Mouse (Mus musculus) embryonic facial prominence, embryonic 14.5 days (tissue): ENCODE results near the gene Supt16. TPM values are rescaled to one million over a fixed set of nuclear protein-coding genes. Genes with fewer than 3 reads are reported as not detected.

ENCODE experiments used
- ATAC-seq: fragments of 200-750 bp; cut with Nextera tagmentation; 2 replicates; pipeline ENCODE4 v1.8.0; 2017; ENCODE audit warnings: low read depth, moderate number of reproducible peaks, moderate TSS enrichment
- DNase-seq: peaks from one replicate; pipeline ENCODE4 v3.0.0-alpha.2; 2015; ENCODE audit warnings: low spot score
- H3K27ac ChIP-seq: fragments of 300-500 bp; sonication (generic); replicated peaks from 2 replicates; pipeline ENCODE4 v1.5.1; 2014; ENCODE audit warnings: low read depth, mild to moderate bottlenecking, low read length, moderate library complexity
- H3K27me3 ChIP-seq: fragments of 300-500 bp; sonication (generic); replicated peaks from 2 replicates; pipeline ENCODE4 v1.6.1; 2014; ENCODE audit warnings: low read length; ENCODE audit not compliant: control insufficient read depth, insufficient read depth
- H3K36me3 ChIP-seq: fragments of 300-500 bp; sonication (generic); 2 replicates; pipeline ENCODE4 v1.6.1; 2014; ENCODE audit warnings: low read length, mixed read lengths; ENCODE audit not compliant: control insufficient read depth, insufficient read depth
- H3K4me1 ChIP-seq: fragments of 300-500 bp; sonication (generic); 2 replicates; pipeline ENCODE4 v1.6.1; 2014; ENCODE audit warnings: antibody characterized with exemption, low read length; ENCODE audit not compliant: control insufficient read depth, insufficient read depth
- H3K4me2 ChIP-seq: fragments of 300-500 bp; sonication (generic); 2 replicates; pipeline ENCODE4 v1.6.1; 2014; ENCODE audit warnings: low read depth, mild to moderate bottlenecking, low read length, moderate library complexity, mixed read lengths
- H3K4me3 ChIP-seq: fragments of 300-500 bp; sonication (generic); 2 replicates; pipeline ENCODE4 v1.5.1; 2014; ENCODE audit warnings: low read depth, mild to moderate bottlenecking, low read length
- H3K9ac ChIP-seq: fragments of 300-500 bp; sonication (generic); 2 replicates; pipeline ENCODE4 v1.6.1; 2014; ENCODE audit warnings: low read depth, mild to moderate bottlenecking, low read length, moderate library complexity, mixed read lengths
- H3K9me3 ChIP-seq: fragments of 300-500 bp; sonication (generic); 2 replicates; pipeline ENCODE4 v1.6.1; 2016; ENCODE audit warnings: low read length; ENCODE audit not compliant: control insufficient read depth
- WGBS: fragments of 180-500 bp; shearing (Covaris S2); extraction: QIAGEN DNeasy Blood & Tissue Kit; methylation state at CpG from one replicate; pipeline ENCODE4 v1.1.7; 2014; 5-methylcytosine and 5-hydroxymethylcytosine counted together
- polyA plus RNA-seq: library from polyadenylated mRNA; unstranded; fragments of >200 nt; fragmentation: Nextera tagmentation; extraction: Ambion mirVana; gene quantifications from 2 replicates; pipeline ENCODE4 v1.2.1, GENCODE M21; 2014

Supt16 gene
- polyA plus RNA-seq: 48.7 and 60.0 TPM in 2 replicates

DNA sequence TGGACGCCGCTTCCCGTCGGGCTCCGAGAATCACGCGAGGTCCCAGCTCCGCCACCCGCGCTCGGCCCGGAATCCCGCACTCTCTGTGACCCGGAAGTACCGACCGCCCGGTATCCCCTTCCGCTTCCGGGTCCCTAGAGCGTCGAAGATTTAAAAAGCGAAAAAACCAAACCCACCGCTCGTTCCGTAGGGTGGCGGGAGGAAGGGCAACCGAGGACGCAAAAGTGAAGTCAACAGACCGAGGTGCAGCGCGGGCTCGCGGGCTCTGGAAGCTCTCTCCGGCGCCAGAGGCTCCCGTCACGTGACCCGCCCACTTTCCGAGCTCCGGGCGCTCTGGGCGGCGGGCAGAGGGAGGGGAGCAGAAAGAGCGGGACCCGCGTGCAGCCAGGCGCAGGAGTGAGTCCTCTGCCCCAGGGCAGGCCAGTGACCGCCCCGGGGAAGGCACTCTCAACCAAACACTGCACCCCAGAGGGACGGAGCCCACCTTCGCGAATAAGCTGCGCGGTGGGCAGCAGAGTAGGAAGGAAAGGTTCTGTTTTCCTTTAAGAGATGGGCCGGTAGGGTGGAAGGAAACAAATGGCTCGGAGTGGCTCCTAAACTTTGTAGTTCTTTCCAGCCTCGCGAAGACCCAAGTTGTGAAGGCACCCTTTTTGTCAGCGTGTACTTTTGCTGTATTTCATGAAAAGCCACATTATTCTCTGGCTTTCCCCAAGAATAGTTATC, at the start of gene Supt16:
TSS of gene Supt16 (minus strand) at position 261 of the 723 bp plus-strand sequence.
- Histone ChIP-seq H3K4me3 (peak within 1 kb of the TSS; percentile 99), H3K4me1 (0 out of 2 replicates have a peak, but pooled peaks cover 5% of the 10 kb centered on the region), H3K9ac (peak within 1 kb of the TSS; percentile 98), H3K27ac (peak within 1 kb of the TSS; percentile 99), H3K27me3 (no peaks in the 10 kb centered on the region), H3K36me3 (peaks cover 51% of the 10 kb centered on the region), H3K9me3 (no peaks in the 10 kb centered on the region), H3K4me2 (peak within 1 kb of the TSS; percentile 80)
- ATAC-seq (peak; percentile 97), DNase-seq (peak; percentile 91)
- under 1% methylated on average over 54 of the region's 59 CpGs for WGBS

DNA sequence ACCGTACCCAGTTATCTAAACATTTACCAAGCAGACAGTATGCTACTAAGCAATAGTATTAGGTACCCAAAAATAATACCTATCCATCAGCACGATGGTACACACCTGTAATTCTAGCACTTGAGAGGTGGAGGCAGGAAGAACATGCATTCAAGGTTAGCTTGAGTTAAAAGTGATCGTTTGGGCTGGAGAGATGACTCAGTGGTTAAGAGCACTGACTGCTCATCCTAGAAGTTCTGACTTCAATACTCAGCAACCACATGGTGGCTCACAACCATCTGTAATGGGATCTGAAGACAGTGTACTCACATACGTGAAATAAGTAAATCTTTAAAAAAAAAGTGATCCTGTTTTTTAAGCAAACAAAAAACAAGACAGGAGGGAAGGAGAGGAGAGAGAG, 48.9 kb upstream of the Supt16 start:
- peaks cover 3% of the 10 kb centered on the region; the same call in 1 of the 2 replicates for H3K4me1 ChIP-seq
- no peak overlapping the region for H3K4me2 ChIP-seq
- H3K9me3 ChIP-seq: no peaks in the 10 kb centered on the region
- H3K9ac ChIP-seq: no peak overlapping the region
- H3K27ac ChIP-seq: no peak overlapping the region
- no peak for DNase-seq
- H3K36me3 ChIP-seq: 0 out of 2 replicates have a peak, but pooled peaks cover 4% of the 10 kb centered on the region
- ATAC-seq: no peak
- H3K27me3 ChIP-seq: no peaks in the 10 kb centered on the region
- WGBS: 77% methylated on average over 4 of the region's 4 CpGs
- H3K4me3 ChIP-seq: no peak overlapping the region

DNA sequence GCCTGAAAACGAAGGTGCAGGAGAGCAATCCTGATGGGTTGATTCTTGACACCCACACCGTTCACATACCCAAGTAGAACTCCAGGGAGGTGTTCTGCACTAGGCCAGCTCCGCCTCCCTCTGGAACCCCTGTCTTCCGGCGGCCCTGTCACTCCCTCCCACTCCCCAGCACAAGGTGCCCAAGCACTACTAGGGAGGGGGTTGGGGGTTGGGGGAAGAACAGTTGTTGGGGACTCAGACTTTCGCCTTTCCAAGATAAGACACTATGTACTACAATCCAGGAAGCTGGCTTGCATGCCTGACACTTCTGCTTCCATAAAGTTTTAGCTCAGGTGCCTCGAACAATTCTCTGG, 47.5 kb upstream of the Supt16 start:
- ATAC-seq (peak; percentile 77), DNase-seq (no peak)
- Histone ChIP-seq H3K4me2 (peak overlapping the region; percentile 87), H3K9me3 (no peaks in the 10 kb centered on the region), H3K27me3 (no peaks in the 10 kb centered on the region), H3K36me3 (peaks cover 8% of the 10 kb centered on the region; the same call in 1 of the 2 replicates), H3K4me3 (peak overlapping the region; percentile 78), H3K9ac (peak overlapping the region; percentile 82), H3K4me1 (peaks cover 3% of the 10 kb centered on the region; the same call in 1 of the 2 replicates), H3K27ac (peak overlapping the region; percentile 82)
- 13% methylated on average over 7 of the region's 7 CpGs for WGBS

- peaks cover 8% of the 10 kb centered on the region; the same call in 1 of the 2 replicates for H3K36me3 ChIP-seq
Observed at GRCm38 (mm10) chr14:52244041-52244689, 46.9 kb upstream of the Supt16 start.

GRCm38 (mm10) chr14:52236216-52236615, 39.0 kb upstream of the Supt16 start:
- ATAC-seq (no peak), DNase-seq (no peak)
- H3K27ac ChIP-seq: no peak overlapping the region
- no peaks in the 10 kb centered on the region for H3K9me3 ChIP-seq
- H3K36me3 ChIP-seq: peaks cover 68% of the 10 kb centered on the region
- H3K27me3 ChIP-seq: no peaks in the 10 kb centered on the region
- 100% methylated on average over 1 of the region's 1 CpGs for WGBS
- no peak overlapping the region for H3K4me3 ChIP-seq
- H3K4me2 ChIP-seq: no peak overlapping the region
- no peaks in the 10 kb centered on the region for H3K4me1 ChIP-seq
- no peak overlapping the region for H3K9ac ChIP-seq

More at GRCm38 (mm10) chr14:52244041-52244689, 46.9 kb upstream of the Supt16 start:
- peak overlapping the region; percentile 82 for H3K27ac ChIP-seq
- WGBS: under 1% methylated on average over 32 of the region's 32 CpGs
- H3K9ac ChIP-seq: peak overlapping the region; percentile 82
- peak overlapping the region; percentile 78 for H3K4me3 ChIP-seq
- H3K27me3 ChIP-seq: no peaks in the 10 kb centered on the region
- no peaks in the 10 kb centered on the region for H3K9me3 ChIP-seq
- peak overlapping the region; percentile 87 for H3K4me2 ChIP-seq
- peaks cover 3% of the 10 kb centered on the region; the same call in 1 of the 2 replicates for H3K4me1 ChIP-seq
- ATAC-seq (peak; percentile 100), DNase-seq (peak; percentile 99)

GRCm38 (mm10) chr14:52235165-52235564, 37.9 kb upstream of the Supt16 start:
- H3K36me3 ChIP-seq: peaks cover 73% of the 10 kb centered on the region
- WGBS: 87% methylated on average over 7 of the region's 7 CpGs

DNA sequence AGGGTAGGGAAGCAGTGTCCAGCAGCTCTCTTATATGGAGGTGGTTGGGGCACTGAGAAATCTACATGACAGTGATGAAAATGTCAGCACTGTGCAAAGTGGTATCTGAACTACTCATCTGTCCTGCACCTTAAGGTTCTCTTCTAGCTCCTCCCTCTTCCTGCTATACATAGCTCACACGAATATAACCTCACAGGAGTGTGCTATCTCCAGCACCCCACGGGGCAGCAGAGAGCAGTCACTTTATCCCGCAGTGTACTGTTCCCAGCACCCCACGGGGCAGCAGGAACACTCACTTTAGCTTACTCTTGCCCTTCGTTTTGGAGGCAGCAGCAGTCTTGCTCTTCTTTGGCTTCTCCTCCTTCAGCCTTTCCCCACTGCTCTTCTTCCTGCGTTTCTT, 35.0 kb upstream of the Supt16 start:
- no peaks in the 10 kb centered on the region for H3K9me3 ChIP-seq
- 82% methylated on average over 6 of the region's 6 CpGs for WGBS
- peaks cover 97% of the 10 kb centered on the region for H3K36me3 ChIP-seq
- H3K27ac ChIP-seq: no peak overlapping the region
- no peak overlapping the region for H3K4me2 ChIP-seq
- H3K4me1 ChIP-seq: no peaks in the 10 kb centered on the region
- no peak for DNase-seq
- no peak for ATAC-seq
- no peaks in the 10 kb centered on the region for H3K27me3 ChIP-seq
- H3K9ac ChIP-seq: no peak overlapping the region
- H3K4me3 ChIP-seq: no peak overlapping the region

More at GRCm38 (mm10) chr14:52235165-52235564, 37.9 kb upstream of the Supt16 start:
- Histone ChIP-seq H3K4me3 (no peak overlapping the region), H3K27ac (no peak overlapping the region), H3K4me1 (no peaks in the 10 kb centered on the region), H3K4me2 (no peak overlapping the region), H3K27me3 (no peaks in the 10 kb centered on the region), H3K9ac (no peak overlapping the region), H3K9me3 (no peaks in the 10 kb centered on the region)
- ATAC-seq (no peak), DNase-seq (no peak)

DNA sequence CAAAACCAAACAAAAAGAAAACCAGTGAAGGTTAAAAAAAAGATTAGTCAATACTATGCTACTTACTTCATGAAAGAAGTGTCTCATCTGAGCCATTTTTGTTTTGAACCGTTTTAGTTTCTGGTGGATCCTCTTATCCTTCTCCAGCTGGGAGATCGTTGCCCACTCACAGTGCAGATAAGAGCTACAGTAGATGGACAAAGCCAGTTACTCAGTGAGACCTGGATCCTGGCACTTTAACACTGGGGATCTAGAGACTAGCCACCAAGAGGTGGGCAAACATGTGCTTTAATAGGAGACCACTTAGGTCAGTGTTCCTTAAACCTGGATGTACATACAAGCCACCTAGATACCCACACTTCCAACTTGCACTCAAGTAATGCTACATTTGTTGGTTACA, 28.8 kb upstream of the Supt16 start:
- H3K27me3 ChIP-seq: no peaks in the 10 kb centered on the region
- no peak overlapping the region for H3K4me3 ChIP-seq
- H3K27ac ChIP-seq: no peak overlapping the region
- 95% methylated on average over 2 of the region's 2 CpGs for WGBS
- peaks cover 96% of the 10 kb centered on the region for H3K36me3 ChIP-seq
- no peak overlapping the region for H3K4me2 ChIP-seq
- no peaks in the 10 kb centered on the region for H3K9me3 ChIP-seq
- no peak overlapping the region for H3K9ac ChIP-seq
- DNase-seq (no peak), ATAC-seq (no peak)
- no peaks in the 10 kb centered on the region for H3K4me1 ChIP-seq
